Mouse (Mus musculus): Measurements from ENCODE around the gene Cers6. TPM values are rescaled to one million over a fixed set of nuclear protein-coding genes. Genes with fewer than 3 reads are reported as not detected.

Gene Cers6
- total and polyA plus RNA-seq, 2 experiments = 3.9 to 16.0 TPM

DNA sequence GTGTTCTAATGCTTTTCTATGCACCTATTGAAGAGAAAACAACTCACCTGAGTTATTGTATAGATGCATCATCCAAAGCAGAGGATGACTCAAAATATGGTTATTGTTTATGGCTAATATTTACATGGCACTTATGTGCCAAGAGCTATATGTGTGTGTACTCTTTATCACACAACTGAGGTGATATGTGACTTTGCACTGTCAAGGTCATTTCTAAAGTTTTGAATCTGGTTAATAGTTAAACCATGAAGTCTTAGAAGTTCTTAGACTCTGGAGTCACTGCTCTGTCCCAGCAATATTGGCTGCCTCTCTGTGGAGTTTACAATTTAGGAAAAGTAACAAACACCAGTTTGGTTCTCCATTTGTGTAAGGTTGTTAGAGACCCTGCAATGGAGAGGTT lies 297.7 kb downstream of the Cers6 start:
- Histone ChIP-seq H3K27me3 (ENCODE audit: control insufficient read depth, insufficient read depth, low read length) (no peaks in the 10 kb centered on the region), H3K27ac (replicated peaks; ENCODE audit: insufficient read depth, low read depth, low read length) (no peak overlapping the region), H3K4me3 (ENCODE audit: insufficient read depth, low read depth, low read length) (no peak overlapping the region), H3K36me3 (ENCODE audit: control insufficient read depth, insufficient read depth, low read length) (peaks cover 33% of the 10 kb centered on the region), H3K4me1 (ENCODE audit: control insufficient read depth, insufficient read depth, low read length) (peaks cover 3% of the 10 kb centered on the region; the same call in 1 of the 2 replicates), H3K9ac (ENCODE audit: low read depth, low read length) (no peak overlapping the region), H3K79me2 (ENCODE audit: control insufficient read depth, insufficient read depth, low read length) (no peaks in the 10 kb centered on the region)
- TF ChIP-seq CTCF (IDR thresholded peaks at IDR 0.05; ENCODE audit: low read depth, low read length) = no peak
- TF ChIP-seq POLR2A (IDR thresholded peaks at IDR 0.05; ENCODE audit: extremely low read depth, insufficient read depth, low read length) = no peak
- no peak for DNase-seq (ENCODE audit: extremely low read depth, low read depth, low spot score)

Other genes starting within 250 kb of the Cers6 start
- gene 4932414N04Rik, start 205.0 kb upstream of the Cers6 start, total RNA-seq (2014; rRNA removed) = not detected in 2 replicates
- not detected in 2 replicates for gene 4932414N04Rik, start 205.0 kb upstream of the Cers6 start, polyA plus RNA-seq (2012; rRNA removed)

Measured in liver, adult 2 months (tissue).